Mouse (Mus musculus) cerebellum, postnatal 10 days (tissue): ENCODE measurements around the gene Wap.
A peak's percentile ranks its signal among the peaks of the same experiment; 100 is the strongest.

ENCODE experiments used
- DNase-seq, 2 experiments: peaks; one replicate each; pipeline ENCODE4 v3.0.0; 2021; ENCODE audit warnings: mixed read lengths in 2 of 2

The Wap gene

GRCm38 (mm10) chr11:6596205-6596604, 42.2 kb downstream of the Wap start:
- peak in 1 of 2 experiments; percentile 35 for DNase-seq

- DNase-seq = no peak
Measured at GRCm38 (mm10) chr11:6595339-6595738, 43.1 kb downstream of the Wap start.

- peak; percentile 61 to 67 for DNase-seq
Measured at GRCm38 (mm10) chr11:6594845-6595244, 43.6 kb downstream of the Wap start.

GRCm38 (mm10) chr11:6593406-6593805, 45.0 kb downstream of the Wap start:
- DNase-seq = no peak

GRCm38 (mm10) chr11:6590933-6591675, 47.3 kb downstream of the Wap start:
- peak in 1 of 2 experiments; percentile 3 for DNase-seq

GRCm38 (mm10) chr11:6589838-6590237, 48.6 kb downstream of the Wap start:
- no peak for DNase-seq

- no peak for DNase-seq
Measured at GRCm38 (mm10) chr11:6588295-6588694, 50.1 kb downstream of the Wap start.

GRCm38 (mm10) chr11:6587249-6587940, 51.0 kb downstream of the Wap start:
- peak; percentile 83 to 85 for DNase-seq

GRCm38 (mm10) chr11:6586660-6587059, 51.8 kb downstream of the Wap start:
- no peak for DNase-seq

GRCm38 (mm10) chr11:6585748-6586147, 52.7 kb downstream of the Wap start:
- DNase-seq = no peak
